Mouse (Mus musculus) lung, adult 2 months (tissue): Measurements from ENCODE around the gene Dock4. TPM values are rescaled to one million over a fixed set of nuclear protein-coding genes. Genes with fewer than 3 reads are reported as not detected.

Experiments
- DNase-seq: peaks from one replicate; pipeline ENCODE4 v3.0.0; 2022
- H3K4me1 ChIP-seq: fragments of 200-500 bp; 2 replicates; pipeline ENCODE4 v1.6.1; 2011; ENCODE audit warnings: low read length; ENCODE audit not compliant: control insufficient read depth, insufficient read depth
- H3K4me3 ChIP-seq: fragments of 200-500 bp; replicated peaks from 2 replicates; pipeline ENCODE3; 2011; ENCODE audit warnings: low read depth, mild to moderate bottlenecking, control low read depth, low read length; ENCODE audit errors: extremely low read depth
- CTCF ChIP-seq: fragments of 200-500 bp; IDR thresholded peaks from 2 replicates; pipeline ENCODE4 v1.5.1; 2011; ENCODE audit warnings: mild to moderate bottlenecking, low read length, control low read depth; ENCODE audit not compliant: insufficient read depth
- POLR2A ChIP-seq: fragments of 200-500 bp; IDR thresholded peaks from 2 replicates; pipeline ENCODE4 v1.6.1; 2011; ENCODE audit warnings: low read depth, mild to moderate bottlenecking, control low read depth, low read length, borderline replicate concordance; ENCODE audit errors: extremely low read depth
- WGBS: fragments of 180-500 bp; shearing (Covaris S2); methylation state at CpG from one replicate; pipeline ENCODE4 v1.1.7; 2018; 5-methylcytosine and 5-hydroxymethylcytosine counted together
- polyA plus RNA-seq: library from polyadenylated mRNA; depleted of rRNA; stranded (reverse); fragments of >200 nt; gene quantifications from 2 replicates; pipeline ENCODE4 v1.2.3, GENCODE M21; 2012

Dock4 gene
- polyA plus RNA-seq, 1 experiment, result 21.9 TPM

DNA sequence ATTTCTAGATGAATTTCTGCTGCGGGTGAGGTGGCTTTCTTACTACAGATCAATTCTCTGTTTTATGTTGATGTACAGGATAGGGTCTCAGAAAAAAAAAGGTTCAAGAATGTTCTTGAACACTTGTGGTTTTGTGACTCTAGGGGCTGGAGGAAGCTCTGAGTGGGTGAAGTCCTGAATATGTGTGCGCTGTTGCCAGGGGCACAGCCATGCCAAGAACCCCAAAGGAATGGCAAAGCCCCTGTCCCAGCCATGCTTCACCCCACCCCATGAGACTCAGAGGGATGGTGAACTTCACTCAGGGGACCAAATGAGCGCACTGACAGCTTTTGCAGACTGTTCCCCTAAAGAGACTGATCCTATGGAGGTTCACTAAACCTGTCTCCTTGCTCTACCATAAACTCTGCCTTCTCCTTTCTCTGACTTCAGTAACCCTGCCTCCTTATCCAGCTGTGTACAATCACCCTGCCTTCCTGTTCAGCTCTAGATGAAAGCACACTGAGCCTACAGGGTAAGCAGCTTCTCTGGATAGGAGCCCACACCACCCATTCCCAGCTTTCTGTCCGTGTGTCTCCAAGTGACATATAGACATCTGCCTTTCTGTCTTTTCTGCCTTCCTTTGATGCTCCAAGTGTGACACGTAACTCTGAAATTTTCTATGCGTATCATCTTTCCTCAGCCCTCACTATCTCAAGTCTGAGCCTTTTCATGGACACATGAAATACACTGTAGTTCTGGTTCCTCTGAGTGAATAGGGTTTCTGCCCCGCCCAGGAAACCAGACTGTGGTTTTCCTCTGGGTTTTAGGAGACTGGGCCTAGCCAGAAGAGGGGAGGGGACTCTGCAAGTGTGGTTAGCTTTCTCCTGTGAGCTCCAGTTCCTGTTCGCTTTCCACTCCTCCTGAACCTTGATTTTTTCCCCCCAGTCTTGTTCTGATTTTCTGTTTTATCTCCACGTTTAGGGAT lies 90.2 kb downstream of the Dock4 start:
- no peak for DNase-seq
- WGBS, result 57% methylated on average over 9 of the region's 9 CpGs

DNA sequence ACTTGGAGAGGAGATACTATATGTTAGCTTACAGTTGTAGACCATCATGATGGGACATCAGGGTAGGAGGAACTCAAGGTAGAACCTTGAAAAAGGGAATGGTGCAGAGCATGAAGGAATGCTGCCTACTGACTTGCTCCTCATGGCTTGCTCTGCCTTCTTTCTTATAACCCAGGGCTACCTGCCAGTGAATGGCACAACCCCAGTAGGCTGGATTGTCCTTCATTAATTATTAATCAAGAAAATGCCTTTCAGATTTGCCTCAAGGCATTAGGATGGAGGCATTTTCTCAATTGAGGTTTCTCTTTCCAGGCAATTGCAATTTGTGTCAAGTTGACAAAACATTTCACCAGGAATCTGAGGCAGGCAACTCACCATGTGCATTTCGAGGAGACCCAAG lies 92.1 kb downstream of the Dock4 start:
- 92% methylated on average over 1 of the region's 1 CpGs for WGBS
- no peak for TF ChIP-seq POLR2A
- TF ChIP-seq CTCF, result no peak
- no peak overlapping the region for H3K4me3 ChIP-seq
- H3K4me1 ChIP-seq, result peaks cover 8% of the 10 kb centered on the region
- no peak for DNase-seq

More for the DNA sequence above, 90.2 kb downstream of the Dock4 start:
- no peak overlapping the region for H3K4me3 ChIP-seq
- H3K4me1 ChIP-seq, result peaks cover 8% of the 10 kb centered on the region
- no peak for TF ChIP-seq CTCF
- TF ChIP-seq POLR2A, result no peak

DNA sequence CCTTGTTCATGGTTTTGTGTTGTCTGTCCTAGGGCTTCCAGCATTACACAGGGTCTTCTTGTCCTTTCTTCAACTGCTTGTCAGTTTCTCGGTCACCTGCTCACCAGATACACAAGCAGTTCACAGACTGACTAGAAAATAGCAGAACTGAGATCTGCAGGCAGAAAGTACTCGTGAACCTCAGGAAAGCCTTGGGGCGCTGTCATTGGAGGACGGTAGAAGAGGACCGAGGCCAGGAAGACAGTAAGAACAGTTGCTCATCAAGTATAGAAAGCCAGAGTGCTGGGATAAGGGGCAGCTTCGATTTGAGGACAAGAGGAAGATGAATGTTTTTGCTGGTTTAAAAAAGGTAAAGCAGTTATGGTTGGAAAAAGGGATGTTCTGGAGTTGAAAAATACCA lies 92.6 kb downstream of the Dock4 start:
- WGBS, result 80% methylated on average over 6 of the region's 6 CpGs
- TF ChIP-seq POLR2A, result no peak
- no peak for TF ChIP-seq CTCF

DNA sequence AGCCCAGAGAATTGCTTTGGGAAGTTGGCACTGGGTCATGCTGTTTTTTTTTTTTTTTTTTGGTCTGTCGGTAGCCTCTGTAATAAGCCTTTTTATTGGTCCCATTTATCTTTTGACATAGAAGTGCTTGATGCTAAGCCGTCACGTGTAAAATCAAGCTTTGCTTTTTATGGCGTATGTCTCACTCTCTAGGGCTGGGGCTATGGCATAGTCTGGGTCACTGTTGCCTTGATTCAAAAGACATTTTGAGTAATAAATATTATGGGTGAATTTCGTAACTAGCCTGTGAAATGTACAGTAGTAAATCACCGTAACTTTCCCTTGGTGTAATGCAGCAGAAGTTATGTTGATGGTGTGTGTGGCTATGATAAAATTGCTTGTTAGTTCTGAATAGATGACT lies 93.0 kb downstream of the Dock4 start:
- Histone ChIP-seq H3K4me3 (no peak overlapping the region), H3K4me1 (peaks cover 8% of the 10 kb centered on the region)
- WGBS, result 83% methylated on average over 6 of the region's 6 CpGs
- no peak for TF ChIP-seq CTCF
- no peak for TF ChIP-seq POLR2A
- DNase-seq, result no peak

More for the DNA sequence above, 92.6 kb downstream of the Dock4 start:
- no peak for DNase-seq
- Histone ChIP-seq H3K4me3 (no peak overlapping the region), H3K4me1 (peaks cover 8% of the 10 kb centered on the region)

DNA sequence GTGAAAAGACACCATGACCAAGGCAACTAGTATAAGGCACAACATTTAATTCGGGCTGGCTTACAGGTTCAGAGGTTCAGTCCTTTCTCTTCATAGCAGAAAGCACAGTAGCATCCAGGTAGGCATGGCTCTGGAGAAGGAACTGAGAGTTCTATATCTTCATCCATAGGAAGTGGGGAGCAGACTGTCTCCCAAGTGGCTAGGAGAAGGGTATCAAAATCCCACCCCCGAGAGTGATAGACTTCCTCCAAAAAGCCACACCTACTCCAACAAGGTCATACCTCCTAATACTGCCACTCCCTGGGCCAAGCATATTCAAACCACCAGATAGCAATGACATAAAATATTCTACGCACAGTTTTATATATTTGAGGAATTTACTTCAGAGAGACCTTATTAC lies 98.5 kb downstream of the Dock4 start:
- no peak for TF ChIP-seq CTCF
- TF ChIP-seq POLR2A, result no peak
- Histone ChIP-seq H3K4me3 (no peak overlapping the region), H3K4me1 (no peaks in the 10 kb centered on the region)
- no peak for DNase-seq
- 74% methylated on average over 3 of the region's 3 CpGs for WGBS

DNA sequence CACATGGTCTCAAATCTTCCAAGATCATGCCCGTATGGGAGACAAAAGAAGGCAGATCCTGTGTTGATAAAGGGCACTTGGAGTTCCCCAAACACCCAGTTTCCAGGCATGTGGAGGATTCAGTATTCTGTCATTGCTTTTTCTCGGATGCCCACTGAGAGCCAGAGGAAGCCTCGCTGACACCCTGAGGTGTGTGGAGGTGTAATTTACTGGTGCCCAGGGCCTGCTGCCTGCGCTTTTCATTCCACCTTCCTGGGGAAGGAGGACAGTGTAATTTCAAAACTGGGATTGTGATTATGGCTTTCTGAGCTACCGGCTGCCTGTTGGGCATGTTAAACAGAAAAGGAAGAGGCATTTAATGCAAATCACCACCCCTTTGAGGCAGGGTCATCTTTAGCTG lies 101.1 kb downstream of the Dock4 start:
- TF ChIP-seq POLR2A, result no peak
- no peak for TF ChIP-seq CTCF
- no peak for DNase-seq
- H3K4me3 ChIP-seq, result no peak overlapping the region
- WGBS, result 74% methylated on average over 5 of the region's 5 CpGs
- H3K4me1 ChIP-seq, result 0 out of 2 replicates have a peak, but pooled peaks cover 2% of the 10 kb centered on the region

DNA sequence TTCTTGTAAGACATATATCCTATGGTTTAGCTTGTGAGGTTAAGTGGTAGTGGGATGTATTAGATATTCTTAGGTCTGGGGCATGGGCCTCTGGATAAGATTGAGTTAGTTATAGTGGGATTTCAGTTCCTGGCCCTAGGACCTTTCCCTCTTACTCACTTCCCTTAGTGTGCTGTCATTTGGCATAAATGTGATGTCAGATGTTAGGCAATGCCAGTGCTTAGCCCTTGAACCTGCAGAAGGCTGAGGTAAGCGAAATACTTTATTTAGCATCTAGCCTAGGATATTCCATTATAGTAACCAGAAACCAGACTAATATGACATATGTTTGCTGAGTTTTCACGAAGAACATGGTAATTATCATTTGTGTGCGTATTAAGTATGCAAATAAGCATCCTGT lies 105.6 kb downstream of the Dock4 start:
- Histone ChIP-seq H3K4me1 (peaks cover 11% of the 10 kb centered on the region), H3K4me3 (no peak overlapping the region)
- no peak for DNase-seq
- 92% methylated on average over 3 of the region's 3 CpGs for WGBS
- TF ChIP-seq CTCF (no peak), POLR2A (no peak)

DNA sequence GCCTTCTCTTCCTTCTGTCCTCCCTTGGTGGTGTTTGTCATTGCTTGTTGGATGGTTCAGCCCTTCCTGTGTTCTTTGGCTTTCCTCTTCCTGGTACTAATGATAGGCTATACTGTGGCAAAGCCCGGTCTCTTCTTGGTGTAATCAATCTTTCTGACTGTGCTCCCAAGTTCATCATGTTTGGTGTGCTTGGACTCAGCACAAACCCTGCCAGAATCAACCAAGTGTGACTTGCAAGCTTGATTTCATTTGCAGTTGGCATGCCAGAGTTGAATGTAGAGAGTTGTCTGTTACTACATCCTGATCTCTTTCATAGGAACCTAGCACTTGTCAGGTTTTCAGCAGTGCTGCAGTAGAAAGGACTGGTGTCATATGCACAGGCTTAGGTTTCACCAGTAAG lies 106.4 kb downstream of the Dock4 start:
- Histone ChIP-seq H3K4me1 (peaks cover 11% of the 10 kb centered on the region), H3K4me3 (no peak overlapping the region)
- 27% methylated on average over 1 of the region's 1 CpGs for WGBS
- DNase-seq, result no peak
- no peak for TF ChIP-seq CTCF
- TF ChIP-seq POLR2A, result no peak

DNA sequence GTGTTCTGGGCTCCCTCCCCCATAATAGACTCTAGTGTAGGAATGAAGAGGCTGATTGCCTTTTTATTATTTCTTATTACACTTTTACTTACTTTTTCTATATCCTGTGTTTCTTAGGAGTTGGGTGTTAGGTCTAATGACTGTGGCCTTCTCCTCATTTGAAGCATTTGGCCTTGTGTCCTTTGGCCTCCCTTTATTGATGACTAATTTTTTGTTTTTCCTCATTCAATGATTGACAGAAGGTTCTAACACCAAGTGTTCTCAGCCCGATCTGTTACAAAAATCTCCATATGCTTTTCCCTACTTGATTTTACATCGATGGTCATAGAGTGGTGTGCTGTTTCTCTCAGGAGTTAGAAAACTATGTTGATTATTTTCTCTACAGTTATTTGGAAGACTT lies 108.2 kb downstream of the Dock4 start:
- TF ChIP-seq CTCF, result no peak
- no peak for TF ChIP-seq POLR2A
- 86% methylated on average over 2 of the region's 2 CpGs for WGBS
- no peak overlapping the region for H3K4me3 ChIP-seq
- DNase-seq, result no peak
- peaks cover 11% of the 10 kb centered on the region for H3K4me1 ChIP-seq
